Mouse (Mus musculus) urinary bladder, adult 18-20 months (tissue): ENCODE results near the gene Zc3h10.
"Not testable (repeated sequence)": the region's sequence is repeated elsewhere in the genome, so short reads cannot be mapped to it uniquely, and the experiment has no call there.

Experiments used
- DNase-seq, 2 experiments: peaks; one replicate each; pipeline ENCODE4 v3.0.0; 2022; ENCODE audit warnings: low spot score in 2 of 2, mixed read lengths in 2 of 2

Gene Zc3h10

DNA sequence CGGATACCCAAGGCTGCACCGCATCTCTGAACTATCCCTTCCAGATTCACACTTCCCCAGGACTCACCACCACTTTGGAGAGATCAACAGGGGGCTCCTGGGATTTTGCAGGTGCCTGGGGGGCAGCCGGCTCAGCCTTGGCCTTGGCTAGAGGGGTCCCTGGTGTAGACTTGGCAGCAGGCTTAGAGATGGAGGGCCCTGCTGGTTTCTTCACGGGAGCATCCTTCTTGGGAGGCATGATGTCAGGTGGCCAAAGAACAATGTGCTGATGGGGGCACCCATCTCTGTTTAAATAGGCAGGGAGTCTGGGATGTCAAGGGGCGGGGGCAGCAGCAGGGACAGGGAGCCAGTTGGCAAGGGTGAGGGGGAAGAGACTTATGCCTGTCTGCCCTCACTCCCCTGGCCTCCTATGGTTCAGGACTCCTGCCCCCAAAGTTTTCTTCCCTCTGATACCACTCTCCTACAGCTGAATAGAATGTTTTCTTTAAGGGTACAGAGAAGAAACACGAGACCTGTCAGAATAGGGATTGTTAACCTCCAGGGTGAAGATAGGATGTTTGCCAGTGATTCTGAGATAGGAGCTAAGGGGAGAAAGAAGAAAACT, 50.3 kb downstream of the Zc3h10 start:
- DNase-seq = no peak

- no peak for DNase-seq
Measured at GRCm38 (mm10) chr10:128496509-128497077, 51.0 kb downstream of the Zc3h10 start.

GRCm38 (mm10) chr10:128495903-128496302, 51.7 kb downstream of the Zc3h10 start:
- DNase-seq = no peak

- no peak for DNase-seq
Measured at GRCm38 (mm10) chr10:128495270-128495669, 52.3 kb downstream of the Zc3h10 start.

GRCm38 (mm10) chr10:128494667-128495245, 52.8 kb downstream of the Zc3h10 start:
- no peak for DNase-seq

- peak; percentile 94 to 97 for DNase-seq
Measured at GRCm38 (mm10) chr10:128493695-128494666, 53.6 kb downstream of the Zc3h10 start, which contains the start of gene Myl6. Gene Myl6, minus strand, starts transcription at chr10:128494145.

GRCm38 (mm10) chr10:128493319-128493694, 54.3 kb downstream of the Zc3h10 start:
- DNase-seq = no peak

GRCm38 (mm10) chr10:128492633-128493311, 54.8 kb downstream of the Zc3h10 start:
- DNase-seq = peak in 1 of 2 experiments; percentile 76

- not testable (repeated sequence) for DNase-seq
Measured at GRCm38 (mm10) chr10:128492051-128492450, 55.5 kb downstream of the Zc3h10 start.
